Mouse (Mus musculus) megakaryocyte, embryonic 14.5 days (primary cell): Measurements from ENCODE around the gene Bahcc1.

Experiments
- FLI1 ChIP-seq: IDR thresholded peaks from 2 replicates; pipeline ENCODE4 v1.6.1; 2012; ENCODE audit warnings: low read length, inconsistent platforms, mixed read lengths
- GATA1 ChIP-seq: IDR thresholded peaks from 3 replicates; pipeline ENCODE4 v1.6.1; 2012; ENCODE audit warnings: mixed read lengths, low read length, inconsistent platforms, borderline replicate concordance

- no peak for TF ChIP-seq GATA1
- no peak for TF ChIP-seq FLI1
Observed at GRCm38 (mm10) chr11:120236114-120236437, 3.3 kb downstream of the Bahcc1 start.
